Mouse (Mus musculus) olfactory bulb, adult 2 months (tissue): ENCODE measurements around the gene Midn.

Experiments
- CTCF ChIP-seq: fragments of 200-500 bp; IDR thresholded peaks from 2 replicates; pipeline ENCODE4 v1.5.1; 2012; ENCODE audit warnings: low read depth, mild to moderate bottlenecking, low read length, moderate library complexity; ENCODE audit not compliant: insufficient read depth
- POLR2A ChIP-seq: fragments of 200-500 bp; IDR thresholded peaks from 2 replicates; pipeline ENCODE4 v1.6.1; 2012; ENCODE audit warnings: mild to moderate bottlenecking, low read depth, low read length, moderate library complexity; ENCODE audit not compliant: insufficient read depth

DNA sequence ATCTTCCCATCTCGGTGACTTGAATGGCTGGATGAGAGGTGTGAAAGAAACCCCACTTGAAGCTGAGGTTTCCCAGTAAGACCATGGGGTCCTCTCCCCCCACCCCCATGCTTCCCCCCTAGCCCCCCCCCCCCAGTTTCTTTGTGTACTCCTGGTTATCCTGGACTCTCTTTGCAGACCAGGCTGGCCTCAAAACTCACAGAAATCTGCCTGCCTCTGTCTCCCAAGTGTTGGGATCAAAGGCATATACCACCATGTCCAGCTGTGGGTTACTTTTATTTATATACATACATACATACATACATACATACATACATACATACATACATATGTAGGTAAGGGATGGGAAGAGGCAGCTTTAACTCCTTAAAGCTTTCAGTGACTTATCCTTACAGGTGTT lies 21.0 kb downstream of the Midn start:
- TF ChIP-seq CTCF (no peak), POLR2A (no peak)
